Mouse (Mus musculus) B cell, adult 2 months (primary cell): ENCODE data around the gene Col19a1.

Source experiments
- DNase-seq, 2 experiments: peaks; one replicate each; pipeline ENCODE4 v3.0.0; 2022

Col19a1 gene

DNA sequence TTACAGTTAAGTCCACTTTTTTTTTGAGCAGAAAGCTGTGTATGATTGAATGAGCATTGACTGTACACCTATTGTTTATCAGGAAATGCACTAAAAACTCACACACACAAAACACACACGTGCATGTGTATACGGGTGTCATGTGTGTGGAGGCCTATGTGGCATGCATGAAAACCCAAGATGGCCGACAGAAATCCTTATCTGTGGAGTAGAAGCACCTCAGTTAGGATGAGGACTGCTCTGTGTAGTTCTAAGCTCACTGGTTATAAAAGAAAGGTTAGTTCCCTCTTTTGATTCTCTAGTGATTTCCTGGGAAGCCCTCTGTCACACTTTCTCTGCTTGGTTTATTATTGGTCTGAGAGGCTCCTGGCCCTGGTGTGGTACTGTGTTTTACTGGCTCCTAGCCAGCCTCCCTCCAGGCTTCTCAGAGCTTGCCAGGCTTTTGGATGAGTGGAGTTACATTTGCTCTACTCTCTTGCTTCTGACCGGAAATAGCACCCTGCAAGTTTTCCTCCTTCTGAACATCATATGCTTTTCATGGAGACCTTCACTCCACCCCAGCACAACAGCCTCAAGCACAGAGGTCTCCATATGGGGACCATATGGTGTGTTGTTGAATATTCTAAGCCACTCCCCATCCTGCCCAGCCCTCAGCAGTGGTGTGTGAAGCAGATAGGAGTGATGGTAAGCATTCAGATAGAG, 361.3 kb downstream of the Col19a1 start:
- DNase-seq: no peak

DNA sequence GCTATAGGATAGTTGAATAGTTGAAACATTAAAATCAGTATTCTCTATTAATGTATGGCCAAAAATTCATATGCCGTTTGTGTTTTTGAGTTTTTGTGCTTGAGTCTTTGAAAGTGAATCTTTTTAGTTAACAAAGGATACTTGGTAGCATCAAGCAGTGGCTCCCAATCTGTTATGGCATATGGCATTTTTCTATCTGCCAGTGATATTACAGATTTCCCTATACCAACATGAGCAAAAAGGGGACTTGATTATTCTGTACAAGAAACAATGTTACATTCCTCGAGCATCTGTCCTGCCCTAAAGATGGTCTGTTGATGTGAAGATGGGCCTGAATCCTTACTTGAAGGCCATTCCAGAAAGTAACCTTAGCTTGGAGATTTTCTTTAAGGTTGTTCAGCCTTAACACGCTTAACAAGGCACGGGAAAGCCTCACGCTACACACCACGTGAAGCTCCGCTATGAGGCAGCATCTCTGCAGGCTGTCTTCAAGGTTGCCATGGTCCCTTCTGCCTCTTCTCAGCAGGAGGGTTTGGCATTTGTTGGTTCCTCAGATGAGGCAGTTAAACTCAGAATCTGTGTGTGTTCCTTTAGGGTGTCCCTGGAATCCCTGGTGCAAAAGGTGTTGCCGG, 364.2 kb downstream of the Col19a1 start:
- no peak for DNase-seq

DNA sequence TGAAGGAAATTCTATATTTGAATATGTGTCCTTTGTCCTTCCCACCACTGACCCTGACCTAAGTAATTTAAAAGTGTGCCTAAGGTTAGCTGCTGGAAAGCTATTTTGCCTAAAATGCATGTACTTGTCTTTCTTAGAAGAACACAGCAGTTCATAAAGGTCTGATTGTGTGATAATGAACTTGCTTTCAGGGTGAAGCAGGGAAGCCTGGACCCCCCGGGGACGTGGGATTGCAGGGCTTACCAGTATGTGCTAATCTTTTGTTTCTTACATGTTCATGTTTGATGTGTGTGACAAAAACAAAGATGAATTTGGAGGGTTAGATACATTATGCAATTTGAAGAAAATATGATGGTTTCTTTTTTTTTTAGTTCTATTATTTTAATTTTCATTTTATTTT, 365.0 kb downstream of the Col19a1 start:
- no peak for DNase-seq

DNA sequence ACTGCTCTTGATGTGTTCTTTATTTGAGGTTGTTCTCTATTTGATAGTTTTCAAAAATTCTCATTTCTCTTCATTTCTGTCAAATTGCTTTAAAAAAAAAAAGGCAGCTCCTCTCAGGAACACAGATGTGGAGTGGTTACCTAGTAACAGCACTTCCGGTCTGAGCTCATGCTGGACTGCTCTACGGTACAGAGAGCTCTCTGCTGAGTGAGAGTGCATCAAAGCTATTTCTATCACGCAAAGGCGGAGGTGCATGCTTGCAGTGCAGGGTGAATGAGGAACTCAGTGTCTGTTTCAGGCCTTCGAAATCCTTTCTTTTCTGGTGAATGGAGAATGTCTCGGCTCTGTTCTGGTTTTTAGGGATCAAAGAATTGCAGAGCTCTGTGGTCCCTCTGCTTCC, 368.2 kb downstream of the Col19a1 start:
- DNase-seq: no peak
